Mouse (Mus musculus) thymus, adult 2 months (tissue): ENCODE results near the gene Fry.

Experiments used
- CTCF ChIP-seq: fragments of 200-500 bp; IDR thresholded peaks from 2 replicates; pipeline ENCODE4 v1.5.1; 2012; ENCODE audit warnings: mild to moderate bottlenecking, control low read depth, low read length, moderate library complexity, borderline replicate concordance; ENCODE audit not compliant: control insufficient read depth, poor library complexity, insufficient read depth; ENCODE audit errors: extremely low read depth
- POLR2A ChIP-seq: fragments of 200-500 bp; IDR thresholded peaks from 2 replicates; pipeline ENCODE4 v1.6.1; 2012; ENCODE audit warnings: mild to moderate bottlenecking, low read length, control low read depth, moderate library complexity; ENCODE audit not compliant: control insufficient read depth, poor library complexity, insufficient read depth; ENCODE audit errors: extremely low read depth

DNA sequence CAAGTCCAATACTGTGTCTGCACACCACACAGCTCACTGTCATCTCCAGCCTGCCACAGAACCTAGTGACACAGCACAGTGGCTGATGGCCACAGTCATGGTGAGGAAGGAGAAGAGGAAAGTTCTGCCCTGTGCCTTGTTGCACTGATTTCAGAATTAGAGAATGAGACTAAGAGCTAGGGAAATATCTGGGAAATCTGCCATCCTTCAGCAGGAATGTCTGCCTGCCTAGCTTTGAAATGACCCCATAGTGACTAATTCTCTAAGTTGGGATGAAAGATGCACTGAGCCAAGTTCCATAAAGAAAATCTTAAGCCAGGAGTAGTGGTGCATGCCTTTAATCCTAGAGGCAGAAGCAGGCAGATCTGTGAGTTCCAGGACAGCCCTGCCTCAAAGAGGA lies 334.2 kb downstream of the Fry start:
- no peak for TF ChIP-seq CTCF
- TF ChIP-seq POLR2A = no peak
